Mouse (Mus musculus) midbrain, postnatal 0 days (tissue): ENCODE results near the gene Eprs. TPM values are rescaled to one million over a fixed set of nuclear protein-coding genes. Genes with fewer than 3 reads are reported as not detected.

Experiments used
- ATAC-seq: fragments of 200-750 bp; cut with Nextera tagmentation; 2 replicates; pipeline ENCODE4 v1.8.0; 2017; ENCODE audit warnings: moderate number of reproducible peaks, mild to moderate bottlenecking, moderate TSS enrichment, moderate library complexity; ENCODE audit not compliant: low FRiP score
- DNase-seq: peaks from one replicate; pipeline ENCODE4 v3.0.0-alpha.2; 2015; ENCODE audit warnings: low spot score
- H3K27ac ChIP-seq: fragments of 300-500 bp; sonication (generic); 2 replicates; pipeline ENCODE4 v1.5.1; 2014; ENCODE audit warnings: low read depth, mild to moderate bottlenecking, low read length, mixed read lengths
- H3K27me3 ChIP-seq: fragments of 300-500 bp; sonication (generic); 2 replicates; pipeline ENCODE4 v1.6.1; 2014; ENCODE audit warnings: low read length, control low read depth, mixed read lengths; ENCODE audit not compliant: insufficient read depth
- H3K36me3 ChIP-seq: fragments of 300-500 bp; sonication (generic); 2 replicates; pipeline ENCODE4 v1.6.1; 2014; ENCODE audit warnings: low read length, control low read depth, mixed read lengths; ENCODE audit not compliant: insufficient read depth
- H3K4me1 ChIP-seq: fragments of 300-500 bp; sonication (generic); 2 replicates; pipeline ENCODE4 v1.6.1; 2014; ENCODE audit warnings: mild to moderate bottlenecking, control low read depth, antibody characterized with exemption, low read length, mixed read lengths; ENCODE audit not compliant: insufficient read depth
- H3K4me2 ChIP-seq: fragments of 300-500 bp; sonication (generic); 2 replicates; pipeline ENCODE4 v1.6.1; 2014; ENCODE audit warnings: low read depth, mild to moderate bottlenecking, low read length, mixed read lengths; ENCODE audit not compliant: poor library complexity, severe bottlenecking
- H3K4me3 ChIP-seq: fragments of 300-500 bp; sonication (generic); 2 replicates; pipeline ENCODE4 v1.5.1; 2014; ENCODE audit warnings: low read depth, mild to moderate bottlenecking, low read length, moderate library complexity
- H3K9ac ChIP-seq: fragments of 300-500 bp; sonication (generic); replicated peaks from 2 replicates; pipeline ENCODE4 v1.6.1; 2014; ENCODE audit warnings: mild to moderate bottlenecking, low read length, moderate library complexity, mixed read lengths; ENCODE audit not compliant: poor library complexity, severe bottlenecking
- H3K9me3 ChIP-seq: fragments of 300-500 bp; sonication (generic); 2 replicates; pipeline ENCODE4 v1.6.1; 2016; ENCODE audit warnings: low read length, control low read depth
- CTCF ChIP-seq: IDR thresholded peaks from 2 replicates; pipeline ENCODE4 v1.5.1; 2016; ENCODE audit warnings: antibody characterized with exemption, mild to moderate bottlenecking
- WGBS: fragments of 180-500 bp; shearing (Covaris S2); extraction: QIAGEN DNeasy Blood & Tissue Kit; methylation state at CpG from one replicate; pipeline ENCODE4 v1.1.7; 2014; 5-methylcytosine and 5-hydroxymethylcytosine counted together
- polyA plus RNA-seq: library from polyadenylated mRNA; unstranded; fragments of >200 nt; fragmentation: Nextera tagmentation; extraction: Ambion mirVana; gene quantifications from 2 replicates; pipeline ENCODE4 v1.2.1, GENCODE M21; 2015
- total RNA-seq: library from RNA; depleted of rRNA; stranded (reverse); fragments of >200 nt; gene quantifications from 2 replicates; pipeline ENCODE4 v1.2.3, GENCODE M21; 2014

Gene Eprs
- total and polyA plus RNA-seq, 2 experiments from 2014 or later, result 71.7 to 119 TPM

DNA sequence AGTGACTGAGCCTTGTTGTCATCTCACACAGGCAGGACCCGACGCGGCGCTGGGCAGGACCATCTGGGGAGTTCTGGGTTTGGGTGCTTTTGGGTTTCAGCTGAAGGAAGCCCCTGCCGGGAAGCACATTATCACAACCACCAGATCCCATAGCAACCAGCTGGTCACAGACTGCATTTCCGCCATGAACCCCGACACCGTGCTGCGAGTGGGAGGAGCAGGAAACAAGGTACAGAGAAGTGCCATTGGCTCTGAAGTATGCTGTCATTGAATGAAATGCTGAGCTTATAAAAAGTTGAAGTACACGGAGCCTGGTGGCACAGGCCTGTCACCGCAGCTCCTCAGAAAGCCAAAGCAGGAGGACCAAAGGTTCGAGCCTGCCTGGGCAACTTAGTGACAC is 10.7 kb upstream of the Eprs start:
- Histone ChIP-seq H3K36me3 (peaks cover 68% of the 10 kb centered on the region), H3K4me1 (no peaks in the 10 kb centered on the region), H3K9me3 (no peaks in the 10 kb centered on the region), H3K27ac (no peak overlapping the region), H3K27me3 (no peaks in the 10 kb centered on the region), H3K4me2 (no peak overlapping the region), H3K4me3 (no peak overlapping the region), H3K9ac (no peak overlapping the region)
- WGBS, result 94% methylated on average over 12 of the region's 12 CpGs
- DNase-seq (no peak), ATAC-seq (no peak)
- TF ChIP-seq CTCF, result no peak

- Histone ChIP-seq H3K4me2 (no peak overlapping the region), H3K27me3 (no peaks in the 10 kb centered on the region), H3K9me3 (no peaks in the 10 kb centered on the region), H3K27ac (no peak overlapping the region), H3K4me1 (no peaks in the 10 kb centered on the region), H3K36me3 (peaks cover 62% of the 10 kb centered on the region), H3K4me3 (no peak overlapping the region), H3K9ac (no peak overlapping the region)
- DNase-seq, result no peak
- WGBS, result 96% methylated on average over 8 of the region's 8 CpGs
- ATAC-seq, result no peak
- TF ChIP-seq CTCF, result no peak
Measured at GRCm38 (mm10) chr1:185353351-185353750, 9.5 kb upstream of the Eprs start.

- no peak for ATAC-seq
- no peak for TF ChIP-seq CTCF
- WGBS, result 90% methylated on average over 4 of the region's 4 CpGs
Measured at GRCm38 (mm10) chr1:185354731-185355130, 8.1 kb upstream of the Eprs start.

DNA sequence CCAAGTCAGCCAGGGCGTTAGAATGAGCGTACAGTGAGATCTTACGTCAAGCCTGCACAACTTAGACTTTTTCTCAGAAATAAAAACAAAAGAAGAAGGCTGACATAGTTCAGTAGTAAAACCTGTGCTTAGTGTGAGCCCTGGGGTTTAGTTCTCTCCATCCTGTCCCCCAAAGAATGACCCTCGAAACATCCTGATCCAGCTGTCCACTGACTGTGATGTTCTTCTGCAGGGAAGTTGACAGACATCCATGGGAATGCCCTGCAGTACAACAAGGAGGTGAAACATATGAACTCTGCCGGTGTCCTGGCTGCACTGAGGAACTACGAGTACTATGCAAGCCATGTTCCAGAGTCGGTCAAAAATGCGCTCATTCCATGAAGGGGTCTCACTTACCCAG is 6.6 kb upstream of the Eprs start:
- H3K9ac ChIP-seq, result no peak overlapping the region
- no peak for TF ChIP-seq CTCF
- H3K27me3 ChIP-seq, result no peaks in the 10 kb centered on the region
- no peak for ATAC-seq
- 98% methylated on average over 8 of the region's 8 CpGs for WGBS
- no peaks in the 10 kb centered on the region for H3K4me1 ChIP-seq
- no peak overlapping the region for H3K4me3 ChIP-seq
- peaks cover 41% of the 10 kb centered on the region for H3K36me3 ChIP-seq
- no peak overlapping the region for H3K4me2 ChIP-seq
- H3K27ac ChIP-seq, result no peak overlapping the region
- no peak for DNase-seq
- H3K9me3 ChIP-seq, result no peaks in the 10 kb centered on the region

More at GRCm38 (mm10) chr1:185354731-185355130, 8.1 kb upstream of the Eprs start:
- Histone ChIP-seq H3K4me2 (no peak overlapping the region), H3K27me3 (no peaks in the 10 kb centered on the region), H3K9me3 (no peaks in the 10 kb centered on the region), H3K4me1 (no peaks in the 10 kb centered on the region), H3K27ac (no peak overlapping the region), H3K4me3 (no peak overlapping the region), H3K9ac (no peak overlapping the region), H3K36me3 (peaks cover 54% of the 10 kb centered on the region)
- DNase-seq, result no peak

GRCm38 (mm10) chr1:185358211-185358610 is 4.6 kb upstream of the Eprs start:
- Histone ChIP-seq H3K9me3 (no peaks in the 10 kb centered on the region), H3K4me3 (no peak overlapping the region), H3K27me3 (no peaks in the 10 kb centered on the region), H3K4me1 (no peaks in the 10 kb centered on the region), H3K27ac (no peak overlapping the region), H3K9ac (no peak overlapping the region), H3K36me3 (peaks cover 23% of the 10 kb centered on the region), H3K4me2 (no peak overlapping the region)
- no peak for TF ChIP-seq CTCF
- no peak for DNase-seq
- 89% methylated on average over 4 of the region's 4 CpGs for WGBS
- ATAC-seq, result no peak

DNA sequence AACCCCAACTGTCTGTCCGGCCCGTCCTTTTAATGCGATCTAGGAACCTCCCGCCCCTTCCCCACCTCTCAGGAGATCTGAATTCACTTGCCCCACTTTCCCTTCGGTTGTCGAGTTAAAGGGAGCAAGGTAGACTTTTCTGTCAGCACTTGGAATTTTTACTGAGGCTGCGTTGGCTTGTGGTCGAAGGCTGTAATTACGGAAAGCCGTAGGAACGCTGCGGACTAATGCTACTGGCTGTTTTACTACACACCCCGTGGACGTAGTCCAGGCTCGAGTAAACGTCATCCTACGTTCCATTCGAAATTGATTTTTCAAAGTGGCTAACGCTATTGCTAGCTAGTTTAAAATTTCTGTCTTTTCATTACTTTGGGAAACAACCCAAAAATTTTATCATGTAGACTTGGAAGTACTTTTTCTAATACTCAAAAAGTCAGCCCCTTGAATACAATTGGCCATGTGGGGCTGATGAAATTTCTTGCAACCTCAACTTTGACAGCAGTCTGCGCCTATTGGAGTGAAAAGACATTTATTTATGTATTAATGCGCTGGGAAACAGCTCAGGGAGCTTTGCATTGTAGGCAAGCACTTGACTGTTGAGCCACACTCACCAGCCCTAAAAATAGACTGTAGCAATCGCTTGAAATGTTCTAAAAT is 810 bp downstream of the Eprs start:
- ATAC-seq (peak; percentile 64; the same call in 1 of the 2 replicates), DNase-seq (peak; percentile 82)
- no peaks in the 10 kb centered on the region for H3K9me3 ChIP-seq
- H3K4me1 ChIP-seq, result peaks cover 10% of the 10 kb centered on the region; the same call in 1 of the 2 replicates
- WGBS, result 3% methylated on average over 22 of the region's 22 CpGs
- no peaks in the 10 kb centered on the region for H3K27me3 ChIP-seq
- peak overlapping the region; percentile 67 for H3K4me2 ChIP-seq
- H3K9ac ChIP-seq, result peak overlapping the region; percentile 84
- no peaks in the 10 kb centered on the region for H3K36me3 ChIP-seq
- H3K27ac ChIP-seq, result peak overlapping the region; percentile 88
- TF ChIP-seq CTCF, result no peak; the same call in 1 of the 2 replicates
- peak overlapping the region; percentile 92 for H3K4me3 ChIP-seq
